Mouse (Mus musculus) midbrain, embryonic 11.5 days (tissue): ENCODE measurements around the gene Tdrkh. TPM values are rescaled to one million over a fixed set of nuclear protein-coding genes. Genes with fewer than 3 reads are reported as not detected.
A peak's percentile ranks its signal among the peaks of the same experiment; 100 is the strongest.

ENCODE experiments used
- ATAC-seq: fragments of 200-750 bp; cut with Nextera tagmentation; 2 replicates; pipeline ENCODE4 v1.8.0; 2017; ENCODE audit warnings: moderate TSS enrichment, moderate library complexity; ENCODE audit not compliant: low FRiP score
- DNase-seq: peaks from one replicate; pipeline ENCODE4 v3.0.0; 2015; ENCODE audit warnings: low spot score; ENCODE audit errors: missing footprints
- H3K27ac ChIP-seq: fragments of 300-500 bp; sonication (generic); 2 replicates; pipeline ENCODE4 v1.5.1; 2014; ENCODE audit warnings: low read depth, low read length
- H3K27me3 ChIP-seq: fragments of 300-500 bp; sonication (generic); 2 replicates; pipeline ENCODE4 v1.6.1; 2014; ENCODE audit warnings: mild to moderate bottlenecking, low read length, moderate library complexity, mixed read lengths; ENCODE audit not compliant: control insufficient read depth, insufficient read depth
- H3K36me3 ChIP-seq: fragments of 300-500 bp; sonication (generic); 2 replicates; pipeline ENCODE4 v1.6.1; 2014; ENCODE audit warnings: mild to moderate bottlenecking, low read length, moderate library complexity, mixed read lengths; ENCODE audit not compliant: control insufficient read depth, insufficient read depth
- H3K4me1 ChIP-seq: fragments of 300-500 bp; sonication (generic); 2 replicates; pipeline ENCODE4 v1.6.1; 2014; ENCODE audit warnings: low read length; ENCODE audit not compliant: control insufficient read depth, insufficient read depth
- H3K4me2 ChIP-seq: fragments of 300-500 bp; sonication (generic); 2 replicates; pipeline ENCODE4 v1.6.1; 2014; ENCODE audit warnings: mild to moderate bottlenecking, moderate library complexity
- H3K4me3 ChIP-seq: fragments of 300-500 bp; sonication (generic); 2 replicates; pipeline ENCODE4 v1.5.1; 2014; ENCODE audit warnings: low read depth, low read length
- H3K9ac ChIP-seq: fragments of 300-500 bp; sonication (generic); 2 replicates; pipeline ENCODE4 v1.6.1; 2014; ENCODE audit warnings: low read length
- H3K9me3 ChIP-seq: fragments of 300-500 bp; sonication (generic); 2 replicates; pipeline ENCODE4 v1.6.1; 2016; ENCODE audit warnings: low read length; ENCODE audit not compliant: control insufficient read depth
- WGBS: fragments of 180-500 bp; shearing (Covaris S2); extraction: QIAGEN DNeasy Blood & Tissue Kit; methylation state at CpG from one replicate; pipeline ENCODE4 v1.1.7; 2014; 5-methylcytosine and 5-hydroxymethylcytosine counted together
- polyA plus RNA-seq: library from polyadenylated mRNA; unstranded; fragments of >200 nt; fragmentation: Nextera tagmentation; extraction: Ambion mirVana; gene quantifications from 2 replicates; pipeline ENCODE4 v1.2.1, GENCODE M21; 2014

The Tdrkh gene
- polyA plus RNA-seq = 55.3 and 63.2 TPM in 2 replicates

DNA sequence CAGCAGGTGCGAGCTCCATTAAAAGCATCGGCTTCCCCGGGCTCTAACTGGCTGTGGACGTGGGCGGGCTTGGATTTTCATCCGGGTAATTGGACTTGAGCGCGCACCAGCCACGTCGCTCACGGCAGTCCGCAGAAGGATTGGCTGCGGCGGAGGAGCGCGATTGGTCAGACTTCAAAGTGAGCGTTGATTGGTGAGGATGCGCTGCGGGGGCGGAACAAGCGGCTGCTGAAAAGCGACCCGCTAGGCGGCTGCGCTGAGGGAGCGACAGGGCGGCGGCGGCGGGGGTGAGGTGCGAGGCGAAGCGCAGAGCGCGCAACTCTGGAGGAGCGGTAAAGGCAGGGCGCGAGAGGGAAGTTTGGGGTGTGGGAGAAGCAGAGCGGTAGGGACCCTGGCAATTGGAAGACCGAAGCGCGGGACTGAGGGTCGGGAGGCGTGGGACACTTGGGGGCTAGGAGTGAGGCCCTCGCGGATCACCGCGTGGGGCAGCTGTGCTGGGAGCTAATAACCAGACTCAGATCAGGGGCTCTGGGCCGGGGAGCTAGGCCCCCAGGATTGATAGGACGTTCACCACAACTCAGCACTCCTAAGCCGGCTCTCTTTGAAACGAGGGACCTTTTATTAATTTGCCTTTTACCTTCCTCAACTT is at the start of gene Tdrkh:
Tdrkh (plus strand) TSS at position 243 of the 649 bp plus-strand sequence.
- H3K4me1 ChIP-seq = peaks cover 10% of the 10 kb centered on the region
- DNase-seq = peak; percentile 98
- no peaks in the 10 kb centered on the region for H3K9me3 ChIP-seq
- peak; percentile 98 for ATAC-seq
- H3K27me3 ChIP-seq = no peaks in the 10 kb centered on the region
- peak within 1 kb of the TSS; percentile 54 for H3K4me3 ChIP-seq
- H3K4me2 ChIP-seq = peak within 1 kb of the TSS; percentile 91
- H3K27ac ChIP-seq = no peak within 1 kb of the TSS; the same call in 1 of the 2 replicates
- H3K36me3 ChIP-seq = no peaks in the 10 kb centered on the region
- WGBS = 9% methylated on average over 52 of the region's 52 CpGs
- H3K9ac ChIP-seq = peak within 1 kb of the TSS; percentile 77

DNA sequence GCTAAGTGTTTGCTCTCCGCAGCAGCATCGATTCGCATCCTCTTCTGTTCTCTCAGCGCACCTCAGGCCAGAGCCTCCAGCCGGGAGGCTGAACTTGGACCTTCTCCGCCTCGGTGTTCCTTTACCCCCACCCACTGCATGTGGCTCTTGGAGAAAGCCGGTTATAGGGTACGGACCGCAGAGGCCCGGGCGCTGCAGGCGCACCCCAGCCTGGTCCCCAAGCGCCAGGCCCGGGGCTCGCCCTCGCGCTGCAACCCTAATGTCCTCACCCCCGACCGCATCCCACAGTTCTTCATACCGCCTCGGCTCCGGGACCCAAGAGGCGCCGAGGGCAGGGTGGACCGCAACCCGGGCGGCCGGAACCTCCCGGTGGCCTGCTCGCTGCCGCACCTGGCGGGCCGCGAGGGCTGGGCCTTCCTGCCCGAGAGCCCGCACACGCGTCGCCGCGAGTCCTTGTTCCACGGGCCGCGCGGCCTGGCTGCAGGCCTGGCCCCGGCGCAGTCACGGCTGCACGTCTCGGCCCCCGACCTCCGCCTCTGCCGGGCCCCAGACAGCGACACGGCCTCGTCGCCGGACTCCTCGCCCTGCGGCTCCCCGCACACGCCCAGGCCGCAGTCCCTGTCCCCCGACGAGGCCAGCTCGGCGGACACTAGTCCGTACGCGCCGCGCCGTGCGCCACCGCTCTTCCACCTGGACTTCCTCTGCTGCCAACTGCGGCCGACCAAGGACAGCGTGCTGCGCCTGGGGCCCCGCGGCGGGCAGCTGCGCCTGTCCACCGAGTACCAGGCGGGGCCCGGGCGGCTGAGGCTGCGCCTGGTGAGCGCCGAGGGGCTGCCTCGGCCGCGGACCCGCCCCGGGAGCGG is 49.6 kb upstream of the Tdrkh start:
- Histone ChIP-seq H3K4me2 (peak overlapping the region; percentile 82), H3K27me3 (peaks cover 29% of the 10 kb centered on the region), H3K4me1 (peaks cover 3% of the 10 kb centered on the region), H3K27ac (no peak overlapping the region), H3K4me3 (peak overlapping the region; percentile 55), H3K9ac (peak overlapping the region; percentile 86), H3K9me3 (peaks cover 3% of the 10 kb centered on the region; the same call in 1 of the 2 replicates), H3K36me3 (no peaks in the 10 kb centered on the region)
- peak; percentile 79 for ATAC-seq
- peak; percentile 96 for DNase-seq
- whole genome bisulfite sequencing = 5% methylated on average over 97 of the region's 97 CpGs

DNA sequence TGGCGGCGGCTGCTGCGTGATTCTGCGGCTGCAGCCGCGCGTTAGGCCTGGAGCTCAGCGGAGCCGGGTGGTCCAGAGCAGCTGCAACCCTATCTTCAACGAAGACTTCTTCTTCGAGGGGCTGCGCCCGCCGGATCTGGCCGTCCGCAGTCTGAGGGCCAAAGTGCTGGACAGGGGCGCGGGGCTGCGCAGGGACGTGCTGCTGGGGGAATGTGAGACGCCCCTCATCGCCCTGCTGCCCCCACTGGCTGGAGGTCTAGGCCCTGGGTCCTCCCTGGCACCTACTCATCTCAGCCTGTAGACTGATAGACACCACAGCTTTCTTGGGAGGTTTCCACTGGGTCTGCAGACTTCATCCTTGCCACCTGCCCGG is 48.9 kb upstream of the Tdrkh start:
- peak overlapping the region; percentile 86 for H3K9ac ChIP-seq
- H3K36me3 ChIP-seq = no peaks in the 10 kb centered on the region
- H3K4me3 ChIP-seq = peak overlapping the region; percentile 55
- no peak overlapping the region for H3K27ac ChIP-seq
- DNase-seq (peak; percentile 94), ATAC-seq (peak; percentile 72)
- H3K27me3 ChIP-seq = peaks cover 29% of the 10 kb centered on the region
- peak overlapping the region; percentile 82 for H3K4me2 ChIP-seq
- H3K9me3 ChIP-seq = peaks cover 3% of the 10 kb centered on the region; the same call in 1 of the 2 replicates
- peaks cover 3% of the 10 kb centered on the region for H3K4me1 ChIP-seq
- 4% methylated on average over 17 of the region's 23 CpGs for WGBS

DNA sequence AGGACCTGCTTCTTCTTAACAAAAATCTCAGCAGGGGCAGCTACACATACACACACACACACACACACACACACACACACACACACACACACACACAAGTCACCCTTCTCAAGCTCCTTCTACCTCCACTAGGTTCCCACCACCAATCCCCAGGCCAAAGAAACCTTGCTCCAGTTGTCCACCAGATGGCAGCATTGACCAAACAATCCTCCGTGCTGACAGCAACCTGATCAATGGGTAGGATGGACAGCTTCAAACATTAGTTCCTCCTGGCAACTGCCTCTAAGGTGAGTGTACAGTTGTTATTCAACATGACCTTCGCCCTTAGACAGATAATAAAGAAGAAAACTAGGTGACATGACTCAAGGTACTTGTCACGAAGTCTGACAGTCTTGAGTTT is 46.3 kb upstream of the Tdrkh start:
- Histone ChIP-seq H3K9ac (no peak overlapping the region), H3K4me1 (peaks cover 6% of the 10 kb centered on the region), H3K4me3 (no peak overlapping the region), H3K4me2 (no peak overlapping the region), H3K36me3 (no peaks in the 10 kb centered on the region), H3K9me3 (peaks cover 3% of the 10 kb centered on the region; the same call in 1 of the 2 replicates), H3K27me3 (peaks cover 28% of the 10 kb centered on the region), H3K27ac (no peak overlapping the region)
- peak; percentile 31; the same call in 1 of the 2 replicates for ATAC-seq
- DNase-seq = peak; percentile 97
- WGBS = 17% methylated on average over 3 of the region's 3 CpGs

DNA sequence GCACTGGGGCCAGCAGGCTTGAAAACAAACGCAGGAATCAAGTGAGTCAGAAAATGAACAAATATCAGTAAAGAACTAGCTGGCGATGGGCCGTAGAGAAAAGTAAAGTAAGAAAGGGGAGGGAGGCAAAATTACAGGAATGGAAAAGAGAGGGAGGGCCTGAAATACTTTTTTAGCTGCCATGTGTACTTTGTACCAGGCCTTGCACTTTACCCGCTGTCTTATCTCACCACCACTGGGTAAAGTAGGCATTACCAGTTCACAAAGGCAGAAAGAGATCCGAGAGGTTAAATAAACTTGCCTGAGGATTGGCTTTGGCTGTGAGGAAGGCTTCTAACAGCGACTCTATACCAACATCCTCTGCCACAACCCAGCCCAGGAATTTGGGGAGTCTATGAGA is 45.6 kb upstream of the Tdrkh start:
- no peak for ATAC-seq
- H3K27me3 ChIP-seq = peaks cover 22% of the 10 kb centered on the region

DNA sequence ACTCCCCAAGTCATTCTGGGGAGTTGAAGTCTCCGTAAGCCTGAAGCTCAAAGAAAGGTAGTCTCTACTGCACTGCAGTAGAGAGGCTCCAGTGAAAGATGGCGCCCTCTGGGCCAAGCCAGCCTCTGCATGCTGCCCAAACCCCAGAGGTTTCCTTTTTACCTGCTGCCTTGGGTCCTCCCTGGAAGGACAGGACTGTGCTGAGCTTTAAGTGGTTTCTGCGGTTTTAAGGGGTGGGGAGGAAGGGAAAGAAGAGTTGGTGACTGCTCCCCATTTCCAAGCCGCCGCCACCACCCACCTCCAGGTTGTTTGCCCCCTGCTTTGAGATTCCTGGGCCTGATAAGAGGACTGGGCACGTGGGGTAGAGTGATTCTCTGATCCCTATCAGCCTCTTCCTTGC is 44.4 kb upstream of the Tdrkh start:
- no peak overlapping the region for H3K4me3 ChIP-seq
- DNase-seq (no peak), ATAC-seq (no peak)
- 68% methylated on average over 6 of the region's 6 CpGs for WGBS
- no peak overlapping the region for H3K4me2 ChIP-seq
- H3K27ac ChIP-seq = no peak overlapping the region
- H3K9me3 ChIP-seq = no peaks in the 10 kb centered on the region
- peaks cover 11% of the 10 kb centered on the region for H3K4me1 ChIP-seq
- no peak overlapping the region for H3K9ac ChIP-seq
- peaks cover 10% of the 10 kb centered on the region for H3K27me3 ChIP-seq
- no peaks in the 10 kb centered on the region for H3K36me3 ChIP-seq

More for the DNA sequence above, 45.6 kb upstream of the Tdrkh start:
- Histone ChIP-seq H3K27ac (no peak overlapping the region), H3K4me2 (no peak overlapping the region), H3K36me3 (no peaks in the 10 kb centered on the region), H3K9ac (no peak overlapping the region), H3K4me1 (peaks cover 8% of the 10 kb centered on the region), H3K4me3 (no peak overlapping the region), H3K9me3 (peaks cover 3% of the 10 kb centered on the region; the same call in 1 of the 2 replicates)
- 80% methylated on average over 6 of the region's 6 CpGs for WGBS
- no peak for DNase-seq

DNA sequence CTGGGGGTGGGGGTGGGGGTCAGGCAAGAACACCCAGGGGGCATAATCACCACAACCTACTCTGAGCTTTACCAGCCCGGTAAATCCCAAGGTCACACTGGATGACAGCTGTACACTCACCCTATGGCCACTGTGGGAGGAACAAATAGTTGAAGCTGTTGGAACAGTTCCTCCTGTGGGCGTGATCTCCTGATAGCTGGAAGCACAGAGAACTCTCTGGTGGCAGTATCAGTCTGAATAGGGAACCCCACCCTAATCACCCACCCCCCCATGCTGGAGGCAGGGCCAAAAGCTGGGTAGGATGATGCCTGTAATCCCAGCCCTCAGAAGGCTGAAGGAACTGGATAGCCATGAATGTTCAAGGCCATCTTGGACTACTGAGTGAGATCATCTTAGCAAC is 43.4 kb upstream of the Tdrkh start:
- WGBS = 62% methylated on average over 2 of the region's 2 CpGs
- H3K4me1 ChIP-seq = peaks cover 14% of the 10 kb centered on the region
- no peaks in the 10 kb centered on the region for H3K9me3 ChIP-seq
- no peak overlapping the region for H3K9ac ChIP-seq
- no peak for DNase-seq
- no peak for ATAC-seq
- H3K27me3 ChIP-seq = peaks cover 3% of the 10 kb centered on the region
- H3K4me3 ChIP-seq = no peak overlapping the region
- no peak overlapping the region for H3K27ac ChIP-seq
- no peak overlapping the region for H3K4me2 ChIP-seq
- no peaks in the 10 kb centered on the region for H3K36me3 ChIP-seq

DNA sequence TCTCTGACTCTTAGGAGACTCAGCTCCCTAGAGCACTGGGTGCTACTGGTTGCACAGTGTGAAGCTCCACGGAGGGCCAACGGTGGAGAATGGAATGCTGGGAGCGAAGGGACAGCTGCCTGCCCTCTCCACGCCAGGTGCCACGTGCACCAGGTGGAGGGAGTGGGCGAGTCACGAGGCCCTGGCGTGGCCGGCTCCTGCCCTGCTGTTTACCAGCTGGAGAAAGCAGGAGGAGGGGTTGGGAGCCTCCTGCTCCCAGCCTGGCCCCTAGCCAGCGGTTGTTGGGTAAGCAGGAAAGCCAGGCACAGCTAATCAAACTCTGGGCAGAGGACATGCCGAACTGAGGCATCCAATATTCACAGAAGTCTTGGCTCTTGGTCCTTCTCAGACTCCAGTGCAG is 41.4 kb upstream of the Tdrkh start:
- WGBS = 5% methylated on average over 11 of the region's 11 CpGs
- Histone ChIP-seq H3K4me1 (peaks cover 14% of the 10 kb centered on the region), H3K9me3 (no peaks in the 10 kb centered on the region), H3K4me2 (no peak overlapping the region), H3K27me3 (no peaks in the 10 kb centered on the region), H3K27ac (no peak overlapping the region), H3K4me3 (no peak overlapping the region), H3K36me3 (no peaks in the 10 kb centered on the region), H3K9ac (no peak overlapping the region)
- ATAC-seq (peak; percentile 12; the same call in 1 of the 2 replicates), DNase-seq (no peak)

DNA sequence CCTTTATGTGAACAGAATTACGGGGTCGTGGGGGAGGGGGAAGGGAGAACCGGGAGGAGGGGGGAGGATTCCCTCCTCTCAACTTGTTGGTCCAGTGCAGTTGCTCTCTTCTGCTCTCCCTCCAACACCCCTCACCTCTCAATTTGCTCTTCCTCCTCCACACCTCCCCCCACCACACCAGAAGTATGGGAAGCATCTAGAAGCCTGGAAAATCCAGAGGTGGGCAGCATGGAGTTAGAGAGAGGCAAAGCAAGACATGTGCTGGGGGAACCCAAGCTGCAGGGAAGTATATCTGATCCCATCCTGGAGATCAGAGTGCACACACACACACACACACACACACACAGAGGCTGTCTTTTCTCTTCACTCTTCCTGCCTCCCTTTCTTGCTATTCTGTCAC is 41.0 kb upstream of the Tdrkh start:
- Histone ChIP-seq H3K4me3 (no peak overlapping the region), H3K4me2 (no peak overlapping the region), H3K27me3 (no peaks in the 10 kb centered on the region), H3K9ac (no peak overlapping the region), H3K9me3 (no peaks in the 10 kb centered on the region), H3K36me3 (no peaks in the 10 kb centered on the region), H3K4me1 (peaks cover 14% of the 10 kb centered on the region), H3K27ac (no peak overlapping the region)
- DNase-seq = no peak
- peak; percentile 28; the same call in 1 of the 2 replicates for ATAC-seq
- 0% methylated on average over 3 of the region's 3 CpGs for WGBS
